Mouse (Mus musculus): Measurements from ENCODE around the gene Calm3. TPM values are rescaled to one million over a fixed set of nuclear protein-coding genes. Genes with fewer than 3 reads are reported as not detected.

Gene Calm3
- polyA plus RNA-seq (2012; rRNA removed): 537 and 560 TPM in 2 replicates

GRCm38 (mm10) chr7:16924037-16924834, at the start of gene Calm3:
TSS of gene Calm3 (minus strand) at chr7:16924114.

GRCm38 (mm10) chr7:16959539-16960187, 35.7 kb upstream of the Calm3 start, which contains the start of gene Pnmal1:
TSS of gene Pnmal1 (plus strand) at chr7:16959679.

GRCm38 (mm10) chr7:16944061-16944807, 20.3 kb upstream of the Calm3 start, which contains the start of gene Pnmal2:
TSS of gene Pnmal2 (plus strand) at chr7:16944682.

GRCm38 (mm10) chr7:16906281-16906680, 17.6 kb downstream of the Calm3 start, which contains the start of gene Ptgir:
TSS of gene Ptgir (plus strand) at chr7:16906490.

GRCm38 (mm10) chr7:16891641-16892351, 32.1 kb downstream of the Calm3 start, which contains the start of gene Gng8:
TSS of gene Gng8 (plus strand) at chr7:16891786.

GRCm38 (mm10) chr7:16875310-16875325, 48.8 kb downstream of the Calm3 start, which contains the start of gene Dact3:
TSS of gene Dact3 (plus strand) at chr7:16875317.

Other genes starting within 250 kb of the Calm3 start
- not detected in 2 replicates for gene Ceacam15, start 248.4 kb downstream of the Calm3 start, polyA plus RNA-seq (2012; rRNA removed)
- gene Ceacam9, start 202.2 kb downstream of the Calm3 start, polyA plus RNA-seq (2012; rRNA removed): not detected in 2 replicates
- 389 and 393 TPM in 2 replicates for gene Ap2s1, start 185.7 kb downstream of the Calm3 start, polyA plus RNA-seq (2012; rRNA removed)
- gene Slc1a5, start 142.8 kb downstream of the Calm3 start, polyA plus RNA-seq (2012; rRNA removed): 28.1 and 32.5 TPM in 2 replicates
- gene Strn4, start 108.2 kb downstream of the Calm3 start, polyA plus RNA-seq (2012; rRNA removed): 249 and 272 TPM in 2 replicates
- gene Fkrp, start 107.4 kb downstream of the Calm3 start, polyA plus RNA-seq (2012; rRNA removed): 38.0 and 40.7 TPM in 2 replicates
- 13.3 and 16.4 TPM in 2 replicates for gene Prkd2, start 81.2 kb downstream of the Calm3 start, polyA plus RNA-seq (2012; rRNA removed)
- gene Dact3, start 48.8 kb downstream of the Calm3 start, polyA plus RNA-seq (2012; rRNA removed): 34.5 and 44.4 TPM in 2 replicates
- gene Gng8, start 32.3 kb downstream of the Calm3 start, polyA plus RNA-seq (2012; rRNA removed): 14.1 and 22.2 TPM in 2 replicates
- gene Ptgir, start 17.6 kb downstream of the Calm3 start, polyA plus RNA-seq (2012; rRNA removed): 0.52 and 1.1 TPM in 2 replicates
- 53.0 and 56.7 TPM in 2 replicates for gene Pnmal2, start 20.6 kb upstream of the Calm3 start, polyA plus RNA-seq (2012; rRNA removed)
- 23.7 and 27.1 TPM in 2 replicates for gene Pnmal1, start 35.6 kb upstream of the Calm3 start, polyA plus RNA-seq (2012; rRNA removed)
- 7.9 and 10.3 TPM in 2 replicates for gene Gm42372, start 59.0 kb upstream of the Calm3 start, polyA plus RNA-seq (2012; rRNA removed)
- 7.7 and 13.6 TPM in 2 replicates for gene Ccdc8, start 68.6 kb upstream of the Calm3 start, polyA plus RNA-seq (2012; rRNA removed)
- gene Ppp5c, start 103.8 kb upstream of the Calm3 start, polyA plus RNA-seq (2012; rRNA removed): 158 and 178 TPM in 2 replicates
- gene Hif3a, start 138.3 kb upstream of the Calm3 start, polyA plus RNA-seq (2012; rRNA removed): 5.1 and 8.6 TPM in 2 replicates
- 1.6 and 1.7 TPM in 2 replicates for gene Psg16, start 149.9 kb upstream of the Calm3 start, polyA plus RNA-seq (2012; rRNA removed)
- gene Ceacam3, start 226.2 kb upstream of the Calm3 start, polyA plus RNA-seq (2012; rRNA removed): 0.03 and 0.04 TPM in 2 replicates

All from central nervous system, embryonic 14 days (tissue).